Mouse (Mus musculus) lung, adult 2 months (tissue): ENCODE results near the gene Xpa.
A peak's percentile ranks its signal among the peaks of the same experiment; 100 is the strongest.

Source experiments
- CTCF ChIP-seq: fragments of 200-500 bp; IDR thresholded peaks from 2 replicates; pipeline ENCODE4 v1.5.1; 2011; ENCODE audit warnings: mild to moderate bottlenecking, low read length, control low read depth; ENCODE audit not compliant: insufficient read depth
- POLR2A ChIP-seq: fragments of 200-500 bp; IDR thresholded peaks from 2 replicates; pipeline ENCODE4 v1.6.1; 2011; ENCODE audit warnings: low read depth, mild to moderate bottlenecking, control low read depth, low read length, borderline replicate concordance; ENCODE audit errors: extremely low read depth

- TF ChIP-seq CTCF (no peak), POLR2A (peak; percentile 95; the same call in 1 of the 2 replicates)
Measured at GRCm38 (mm10) chr4:46195781-46196487, at the start of gene Xpa.
